Mouse (Mus musculus) heart, embryonic 11.5 days (tissue): ENCODE data around the gene Ctdsp2. TPM values are rescaled to one million over a fixed set of nuclear protein-coding genes. Genes with fewer than 3 reads are reported as not detected.

Source experiments
- ATAC-seq: fragments of 200-750 bp; cut with Nextera tagmentation; replicated peaks from 2 replicates; pipeline ENCODE4 v1.8.0; 2017; ENCODE audit warnings: moderate library complexity; ENCODE audit not compliant: insufficient number of reproducible peaks, low FRiP score, low TSS enrichment
- H3K27ac ChIP-seq: fragments of 300-500 bp; sonication (generic); 2 replicates; pipeline ENCODE4 v1.5.1; 2014; ENCODE audit warnings: mild to moderate bottlenecking, low read depth, low read length
- H3K27me3 ChIP-seq: fragments of 300-500 bp; sonication (generic); 2 replicates; pipeline ENCODE4 v1.6.1; 2014; ENCODE audit warnings: mild to moderate bottlenecking, low read length, mixed read lengths; ENCODE audit not compliant: control insufficient read depth, insufficient read depth
- H3K36me3 ChIP-seq: fragments of 300-500 bp; sonication (generic); 2 replicates; pipeline ENCODE4 v1.6.1; 2014; ENCODE audit warnings: mild to moderate bottlenecking, low read length, moderate library complexity, mixed read lengths; ENCODE audit not compliant: control insufficient read depth, insufficient read depth
- H3K4me1 ChIP-seq: fragments of 300-500 bp; sonication (generic); 2 replicates; pipeline ENCODE4 v1.6.1; 2014; ENCODE audit warnings: low read length; ENCODE audit not compliant: control insufficient read depth, insufficient read depth
- H3K4me2 ChIP-seq: fragments of 300-500 bp; sonication (generic); 2 replicates; pipeline ENCODE4 v1.6.1; 2014; ENCODE audit warnings: mild to moderate bottlenecking, moderate library complexity
- H3K4me3 ChIP-seq: fragments of 300-500 bp; sonication (generic); 2 replicates; pipeline ENCODE4 v1.5.1; 2014; ENCODE audit warnings: low read depth, low read length
- H3K9ac ChIP-seq: fragments of 300-500 bp; sonication (generic); 2 replicates; pipeline ENCODE4 v1.6.1; 2014; ENCODE audit warnings: mild to moderate bottlenecking, low read depth, low read length, moderate library complexity
- H3K9me3 ChIP-seq: fragments of 300-500 bp; sonication (generic); replicated peaks from 2 replicates; pipeline ENCODE4 v1.6.1; 2016; ENCODE audit warnings: low read length; ENCODE audit not compliant: control insufficient read depth
- WGBS: fragments of 180-500 bp; shearing (Covaris S2); extraction: QIAGEN DNeasy Blood & Tissue Kit; methylation state at CpG from one replicate; pipeline ENCODE4 v1.1.7; 2014; ENCODE audit not compliant: insufficient replicate concordance; 5-methylcytosine and 5-hydroxymethylcytosine counted together
- polyA plus RNA-seq: library from polyadenylated mRNA; unstranded; fragments of >200 nt; fragmentation: Nextera tagmentation; extraction: Ambion mirVana; gene quantifications from 2 replicates; pipeline ENCODE4 v1.2.1, GENCODE M21; 2014

Gene Ctdsp2
- polyA plus RNA-seq, 1 experiment from 2014 or later, result 47.6 TPM

GRCm38 (mm10) chr10:126972988-126973387, 5.5 kb upstream of the Ctdsp2 start:
- WGBS, result 23% methylated on average over 7 of the region's 7 CpGs
- H3K9ac ChIP-seq, result 0 out of 2 replicates have a peak overlapping the region, but pooled peaks have one; percentile 58

GRCm38 (mm10) chr10:126975706-126976105, 2.8 kb upstream of the Ctdsp2 start:
- Histone ChIP-seq H3K4me1 (peaks cover 29% of the 10 kb centered on the region), H3K27me3 (no peaks in the 10 kb centered on the region), H3K27ac (no peak overlapping the region), H3K36me3 (no peaks in the 10 kb centered on the region), H3K4me2 (no peak overlapping the region), H3K9me3 (no peaks in the 10 kb centered on the region), H3K4me3 (no peak overlapping the region), H3K9ac (no peak overlapping the region)
- WGBS, result 87% methylated on average over 6 of the region's 6 CpGs
- ATAC-seq, result no peak

More at GRCm38 (mm10) chr10:126972988-126973387, 5.5 kb upstream of the Ctdsp2 start:
- Histone ChIP-seq H3K4me1 (peaks cover 24% of the 10 kb centered on the region), H3K9me3 (no peaks in the 10 kb centered on the region), H3K36me3 (no peaks in the 10 kb centered on the region), H3K4me2 (no peak overlapping the region; the same call in 1 of the 2 replicates), H3K4me3 (no peak overlapping the region), H3K27ac (peak overlapping the region; percentile 83; the same call in 1 of the 2 replicates), H3K27me3 (no peaks in the 10 kb centered on the region)
- no peak for ATAC-seq

GRCm38 (mm10) chr10:126977076-126977475, 1.4 kb upstream of the Ctdsp2 start:
- Histone ChIP-seq H3K4me2 (no peak overlapping the region), H3K4me1 (peaks cover 35% of the 10 kb centered on the region), H3K9me3 (no peaks in the 10 kb centered on the region), H3K4me3 (no peak overlapping the region), H3K27ac (no peak overlapping the region), H3K36me3 (no peaks in the 10 kb centered on the region), H3K9ac (no peak overlapping the region), H3K27me3 (no peaks in the 10 kb centered on the region)
- WGBS, result 68% methylated on average over 4 of the region's 4 CpGs
- ATAC-seq, result no peak

DNA sequence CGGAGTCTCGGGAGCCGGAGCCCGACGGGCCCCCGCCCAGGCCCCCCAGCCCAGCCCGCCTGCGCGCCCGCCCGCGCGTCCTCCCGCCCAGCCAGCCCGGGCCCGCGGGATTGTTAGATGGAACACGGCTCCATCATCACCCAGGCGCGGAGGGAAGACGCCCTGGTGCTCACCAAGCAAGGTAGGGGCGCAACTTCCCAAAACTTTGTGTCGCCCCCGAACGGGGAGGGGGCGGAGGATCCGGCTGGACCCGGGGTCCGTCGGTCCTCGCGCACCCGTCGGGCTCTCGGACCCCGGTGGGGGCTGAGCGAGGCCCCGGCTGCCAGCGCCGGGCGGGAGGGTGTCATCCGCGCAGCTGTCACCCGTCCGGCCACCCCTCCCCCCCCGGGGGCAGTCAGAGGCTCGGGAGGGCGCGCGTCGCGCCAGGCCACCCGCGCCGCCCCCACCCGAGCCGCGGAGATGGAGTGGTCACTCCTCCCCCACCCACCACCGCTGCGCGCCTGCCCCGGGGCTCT, 661 bp downstream of the Ctdsp2 start:
- H3K36me3 ChIP-seq, result no peaks in the 10 kb centered on the region
- H3K27me3 ChIP-seq, result no peaks in the 10 kb centered on the region
- peak overlapping the region; percentile 81 for H3K4me2 ChIP-seq
- peaks cover 43% of the 10 kb centered on the region for H3K4me1 ChIP-seq
- WGBS, result under 1% methylated on average over 44 of the region's 62 CpGs
- peak overlapping the region; percentile 99 for H3K9ac ChIP-seq
- H3K27ac ChIP-seq, result peak overlapping the region; percentile 98
- peak overlapping the region; percentile 85 for H3K4me3 ChIP-seq
- ATAC-seq, result peak; percentile 21
- H3K9me3 ChIP-seq, result no peaks in the 10 kb centered on the region

GRCm38 (mm10) chr10:126979636-126980151, 1.2 kb downstream of the Ctdsp2 start:
- no peak for ATAC-seq
- under 1% methylated on average over 57 of the region's 57 CpGs for WGBS
- Histone ChIP-seq H3K27me3 (no peaks in the 10 kb centered on the region), H3K4me1 (peaks cover 48% of the 10 kb centered on the region), H3K4me3 (peak overlapping the region; percentile 85), H3K27ac (peak overlapping the region; percentile 98), H3K9me3 (no peaks in the 10 kb centered on the region), H3K4me2 (peak overlapping the region; percentile 81), H3K36me3 (no peaks in the 10 kb centered on the region), H3K9ac (peak overlapping the region; percentile 99)

DNA sequence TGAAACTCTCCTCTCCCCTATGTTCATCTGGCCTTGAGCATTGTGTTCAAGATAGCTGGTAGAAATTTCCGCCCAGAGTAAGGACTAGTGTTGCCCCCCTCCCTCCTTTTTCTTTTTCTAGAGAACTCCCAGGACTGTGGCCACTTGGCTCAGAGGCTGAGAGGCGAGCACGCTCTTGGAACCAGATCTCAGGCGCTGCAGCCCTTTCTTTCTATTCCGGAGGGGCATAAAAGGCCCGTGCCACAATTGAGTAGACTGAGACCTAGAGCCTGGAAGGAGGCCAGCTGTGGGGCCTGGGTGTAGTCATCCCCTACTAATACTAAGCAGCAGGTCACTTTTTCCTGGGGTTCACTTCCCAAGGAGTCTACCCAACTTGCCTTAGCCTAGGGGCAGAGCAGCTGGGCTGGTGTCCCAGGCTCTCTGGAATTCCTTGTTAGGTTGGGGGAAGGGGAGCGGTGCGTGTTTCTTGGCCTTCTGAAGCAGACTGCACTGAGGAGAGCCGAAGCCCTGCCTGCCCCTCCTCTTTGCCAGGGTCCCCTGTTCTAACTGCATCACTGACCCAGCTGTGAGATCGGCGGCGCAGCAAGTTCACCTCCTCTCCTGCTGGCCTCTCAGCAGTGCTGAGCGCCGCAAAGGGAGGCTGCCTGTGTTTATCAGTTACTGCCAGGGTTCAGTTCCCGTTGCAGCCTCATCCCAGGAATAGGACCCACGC, 1.9 kb downstream of the Ctdsp2 start:
- peak overlapping the region; percentile 98 for H3K27ac ChIP-seq
- peak overlapping the region; percentile 81 for H3K4me2 ChIP-seq
- H3K4me1 ChIP-seq, result peaks cover 55% of the 10 kb centered on the region
- no peaks in the 10 kb centered on the region for H3K27me3 ChIP-seq
- H3K4me3 ChIP-seq, result peak overlapping the region; percentile 85
- no peaks in the 10 kb centered on the region for H3K36me3 ChIP-seq
- whole genome bisulfite sequencing, result under 1% methylated on average over 16 of the region's 16 CpGs
- no peak for ATAC-seq
- H3K9me3 ChIP-seq, result no peaks in the 10 kb centered on the region
- peak overlapping the region; percentile 99 for H3K9ac ChIP-seq

- Histone ChIP-seq H3K4me3 (peak overlapping the region; percentile 85), H3K27me3 (no peaks in the 10 kb centered on the region), H3K9ac (peak overlapping the region; percentile 99), H3K27ac (peak overlapping the region; percentile 98), H3K9me3 (no peaks in the 10 kb centered on the region), H3K36me3 (no peaks in the 10 kb centered on the region), H3K4me2 (peak overlapping the region; percentile 81), H3K4me1 (peaks cover 61% of the 10 kb centered on the region)
- no peak for ATAC-seq
- 8% methylated on average over 11 of the region's 11 CpGs for WGBS
These were observed 2.5 kb downstream of the Ctdsp2 start for GRCm38 (mm10) chr10:126980933-126981530.

GRCm38 (mm10) chr10:126981746-126982145, 3.2 kb downstream of the Ctdsp2 start:
- H3K4me3 ChIP-seq, result peak overlapping the region; percentile 85
- no peaks in the 10 kb centered on the region for H3K9me3 ChIP-seq
- H3K4me2 ChIP-seq, result peak overlapping the region; percentile 81
- no peaks in the 10 kb centered on the region for H3K36me3 ChIP-seq
- peak overlapping the region; percentile 59; the same call in 1 of the 2 replicates for H3K9ac ChIP-seq
- H3K27me3 ChIP-seq, result no peaks in the 10 kb centered on the region
- ATAC-seq, result no peak
- H3K27ac ChIP-seq, result no peak overlapping the region
- WGBS, result 63% methylated on average over 3 of the region's 3 CpGs
- peaks cover 68% of the 10 kb centered on the region for H3K4me1 ChIP-seq
